Mouse (Mus musculus): ENCODE measurements around the gene Ino80. TPM values are rescaled to one million over a fixed set of nuclear protein-coding genes. Genes with fewer than 3 reads are reported as not detected.

Gene Ino80
- polyA plus RNA-seq, 1 experiment from 2014 or later: 3.2 TPM

GRCm38 (mm10) chr2:119367346-119367745 lies 110.1 kb downstream of the Ino80 start:
- Histone ChIP-seq H3K9ac (replicated peaks; ENCODE audit: low read depth) (no peak overlapping the region), H3K9me3 (ENCODE audit: low read length) (no peaks in the 10 kb centered on the region), H3K27ac (ENCODE audit: low read length) (no peak overlapping the region), H3K4me2 (replicated peaks; ENCODE audit: low read depth, low read length) (no peak overlapping the region), H3K27me3 (replicated peaks; ENCODE audit: insufficient read depth, low read length) (no peaks in the 10 kb centered on the region), H3K4me1 (ENCODE audit: insufficient read depth, low read depth, low read length) (no peaks in the 10 kb centered on the region), H3K36me3 (ENCODE audit: insufficient read depth, low read length) (peaks cover 14% of the 10 kb centered on the region; the same call in 1 of the 2 replicates), H3K4me3 (ENCODE audit: low read depth, low read length) (no peak overlapping the region)
- ATAC-seq (no peak), DNase-seq (ENCODE audit: low spot score) (no peak)
- TF ChIP-seq EP300 (IDR thresholded peaks at IDR 0.05): no peak
- TF ChIP-seq CTCF (IDR thresholded peaks at IDR 0.05): no peak
- WGBS: 85% methylated on average over 3 of the region's 3 CpGs

- H3K27ac ChIP-seq (ENCODE audit: low read length): no peak overlapping the region
- no peaks in the 10 kb centered on the region for H3K4me1 ChIP-seq (ENCODE audit: insufficient read depth, low read depth, low read length)
- ATAC-seq (peak; percentile 63), DNase-seq (ENCODE audit: low spot score) (no peak)
- no peak overlapping the region for H3K4me2 ChIP-seq (replicated peaks; ENCODE audit: low read depth, low read length)
- no peaks in the 10 kb centered on the region for H3K27me3 ChIP-seq (replicated peaks; ENCODE audit: insufficient read depth, low read length)
- no peak for TF ChIP-seq CTCF (IDR thresholded peaks at IDR 0.05)
- TF ChIP-seq EP300 (IDR thresholded peaks at IDR 0.05): no peak
- H3K36me3 ChIP-seq (ENCODE audit: insufficient read depth, low read length): peaks cover 4% of the 10 kb centered on the region; the same call in 1 of the 2 replicates
- H3K9ac ChIP-seq (replicated peaks; ENCODE audit: low read depth): no peak overlapping the region
- no peak overlapping the region for H3K4me3 ChIP-seq (ENCODE audit: low read depth, low read length)
- 72% methylated on average over 3 of the region's 3 CpGs for WGBS
- no peaks in the 10 kb centered on the region for H3K9me3 ChIP-seq (ENCODE audit: low read length)
Measured at GRCm38 (mm10) chr2:119364969-119365368, 112.5 kb downstream of the Ino80 start.

- 59% methylated on average over 2 of the region's 2 CpGs for WGBS
- Histone ChIP-seq H3K4me1 (ENCODE audit: insufficient read depth, low read depth, low read length) (no peaks in the 10 kb centered on the region), H3K4me2 (replicated peaks; ENCODE audit: low read depth, low read length) (no peak overlapping the region), H3K27ac (ENCODE audit: low read length) (no peak overlapping the region), H3K9ac (replicated peaks; ENCODE audit: low read depth) (no peak overlapping the region), H3K9me3 (ENCODE audit: low read length) (no peaks in the 10 kb centered on the region), H3K27me3 (replicated peaks; ENCODE audit: insufficient read depth, low read length) (no peaks in the 10 kb centered on the region), H3K4me3 (ENCODE audit: low read depth, low read length) (no peak overlapping the region), H3K36me3 (ENCODE audit: insufficient read depth, low read length) (no peaks in the 10 kb centered on the region)
- no peak for TF ChIP-seq EP300 (IDR thresholded peaks at IDR 0.05)
- TF ChIP-seq CTCF (IDR thresholded peaks at IDR 0.05): no peak
- ATAC-seq: no peak
- no peak for DNase-seq (ENCODE audit: low spot score)
Measured at GRCm38 (mm10) chr2:119359721-119360291, 117.7 kb downstream of the Ino80 start.

- no peak overlapping the region for H3K9ac ChIP-seq (replicated peaks; ENCODE audit: low read depth)
- 73% methylated on average over 6 of the region's 6 CpGs for WGBS
- no peaks in the 10 kb centered on the region for H3K36me3 ChIP-seq (ENCODE audit: insufficient read depth, low read length)
- H3K27me3 ChIP-seq (replicated peaks; ENCODE audit: insufficient read depth, low read length): no peaks in the 10 kb centered on the region
- H3K27ac ChIP-seq (ENCODE audit: low read length): no peak overlapping the region
- no peak overlapping the region for H3K4me3 ChIP-seq (ENCODE audit: low read depth, low read length)
- H3K4me2 ChIP-seq (replicated peaks; ENCODE audit: low read depth, low read length): no peak overlapping the region
- ATAC-seq (no peak; the same call in 1 of the 2 replicates), DNase-seq (ENCODE audit: low spot score) (no peak)
- no peaks in the 10 kb centered on the region for H3K9me3 ChIP-seq (ENCODE audit: low read length)
- TF ChIP-seq EP300 (IDR thresholded peaks at IDR 0.05) (no peak), CTCF (IDR thresholded peaks at IDR 0.05) (no peak)
- H3K4me1 ChIP-seq (ENCODE audit: insufficient read depth, low read depth, low read length): no peaks in the 10 kb centered on the region
Measured at GRCm38 (mm10) chr2:119358249-119358648, 119.2 kb downstream of the Ino80 start.

GRCm38 (mm10) chr2:119356805-119357204 lies 120.7 kb downstream of the Ino80 start:
- Histone ChIP-seq H3K4me2 (replicated peaks; ENCODE audit: low read depth, low read length) (no peak overlapping the region), H3K27me3 (replicated peaks; ENCODE audit: insufficient read depth, low read length) (no peaks in the 10 kb centered on the region), H3K9ac (replicated peaks; ENCODE audit: low read depth) (no peak overlapping the region), H3K9me3 (ENCODE audit: low read length) (no peaks in the 10 kb centered on the region), H3K4me3 (ENCODE audit: low read depth, low read length) (no peak overlapping the region), H3K4me1 (ENCODE audit: insufficient read depth, low read depth, low read length) (no peaks in the 10 kb centered on the region), H3K27ac (ENCODE audit: low read length) (no peak overlapping the region), H3K36me3 (ENCODE audit: insufficient read depth, low read length) (no peaks in the 10 kb centered on the region)
- ATAC-seq (no peak; the same call in 1 of the 2 replicates), DNase-seq (ENCODE audit: low spot score) (no peak)
- no peak for TF ChIP-seq CTCF (IDR thresholded peaks at IDR 0.05)
- TF ChIP-seq EP300 (IDR thresholded peaks at IDR 0.05): no peak
- 79% methylated on average over 5 of the region's 5 CpGs for WGBS

GRCm38 (mm10) chr2:119356310-119356709 lies 121.2 kb downstream of the Ino80 start:
- Histone ChIP-seq H3K4me2 (replicated peaks; ENCODE audit: low read depth, low read length) (no peak overlapping the region), H3K27me3 (replicated peaks; ENCODE audit: insufficient read depth, low read length) (no peaks in the 10 kb centered on the region), H3K36me3 (ENCODE audit: insufficient read depth, low read length) (no peaks in the 10 kb centered on the region), H3K4me3 (ENCODE audit: low read depth, low read length) (no peak overlapping the region), H3K4me1 (ENCODE audit: insufficient read depth, low read depth, low read length) (no peaks in the 10 kb centered on the region), H3K9ac (replicated peaks; ENCODE audit: low read depth) (no peak overlapping the region), H3K27ac (ENCODE audit: low read length) (no peak overlapping the region), H3K9me3 (ENCODE audit: low read length) (no peaks in the 10 kb centered on the region)
- no peak for DNase-seq (ENCODE audit: low spot score)
- TF ChIP-seq CTCF (IDR thresholded peaks at IDR 0.05) (no peak), EP300 (IDR thresholded peaks at IDR 0.05) (no peak)
- no peak for ATAC-seq

- Histone ChIP-seq H3K4me3 (ENCODE audit: low read depth, low read length) (no peak overlapping the region), H3K4me2 (replicated peaks; ENCODE audit: low read depth, low read length) (no peak overlapping the region), H3K4me1 (ENCODE audit: insufficient read depth, low read depth, low read length) (no peaks in the 10 kb centered on the region), H3K36me3 (ENCODE audit: insufficient read depth, low read length) (no peaks in the 10 kb centered on the region), H3K9me3 (ENCODE audit: low read length) (no peaks in the 10 kb centered on the region), H3K27me3 (replicated peaks; ENCODE audit: insufficient read depth, low read length) (no peaks in the 10 kb centered on the region), H3K9ac (replicated peaks; ENCODE audit: low read depth) (no peak overlapping the region), H3K27ac (ENCODE audit: low read length) (no peak overlapping the region)
- DNase-seq (ENCODE audit: low spot score) (no peak), ATAC-seq (no peak)
- 37% methylated on average over 7 of the region's 7 CpGs for WGBS
- TF ChIP-seq EP300 (IDR thresholded peaks at IDR 0.05): no peak
- TF ChIP-seq CTCF (IDR thresholded peaks at IDR 0.05): no peak
Measured at GRCm38 (mm10) chr2:119355651-119356050, 121.8 kb downstream of the Ino80 start.
